ENCODE assay signal across 15 mouse cellular contexts in genomic region chr16:90086111-90086510, GRCm38 (mm10). TPM values are rescaled to one million over a fixed set of nuclear protein-coding genes. Genes with fewer than 3 reads are reported as not detected.
A peak's percentile ranks its signal among the peaks of the same experiment; 100 is the strongest.
DNase-seq lines count a peak whose midpoint lies in the region; ATAC-seq and TF ChIP-seq lines count a peak whose summit lies in the region.
"Had no signal": no experiment of that assay in that cellular context is flagged by ENCODE, and none has a peak within 500 bp of the region (broad histone marks: within the 10 kb centered on the region; RNA-seq: fewer than 3 reads in every experiment).

No protein-coding gene starts in this region.

- H3K9me3 ChIP-seq in forebrain, embryonic 14.5 days (replicated peaks; ENCODE audit: control insufficient read depth, low read length) = no peaks in the 10 kb centered on the region
- H3K9me3 ChIP-seq in forebrain, embryonic 12.5 days = no peaks in the 10 kb centered on the region
- H3K9me3 ChIP-seq: embryonic facial prominence, embryonic 12.5 days; midbrain, embryonic 10.5 days had no signal

- peaks cover 4% of the 10 kb centered on the region; the same call in 1 of the 2 replicates for H3K4me1 ChIP-seq in forebrain, embryonic 14.5 days (ENCODE audit: control insufficient read depth, insufficient read depth, low read length)
- no peaks in the 10 kb centered on the region; the same call in 1 of the 2 replicates for H3K4me1 ChIP-seq in forebrain, embryonic 12.5 days

- no peak for TF ChIP-seq CTCF in gastrocnemius, adult 2 months (IDR thresholded peaks at IDR 0.05)

- DNase-seq in forebrain, embryonic 14.5 days (ENCODE audit: low spot score) = no peak
- DNase-seq in frontal cortex, adult 2 months (ENCODE audit: extremely low spot score in 1 of 2, low spot score in 1 of 2) = peak; percentile 83 to 87
- peak; percentile 29 for DNase-seq in layer of hippocampus, postnatal 10 days (ENCODE audit: low spot score in 2 of 2)
- DNase-seq in right cerebral cortex, postnatal 10 days (ENCODE audit: low spot score in 2 of 2) = peak; percentile 83 to 92
- DNase-seq in urinary bladder, postnatal 4 days (ENCODE audit: low spot score in 2 of 2) = no peak
- no peak for DNase-seq in kidney, postnatal 36 days
- DNase-seq in gastrocnemius, adult 2 months = no peak
- DNase-seq: cerebellum, adult 8-10 months; heart, postnatal 14 days; kidney, postnatal 25 days; liver had no signal

- peak; percentile 24; the same call in 1 of the 2 replicates for ATAC-seq in forebrain, embryonic 14.5 days
- ATAC-seq in forebrain, embryonic 12.5 days (ENCODE audit: low FRiP score) = no peak

- H3K4me3 ChIP-seq in forebrain, embryonic 14.5 days (ENCODE audit: low read depth, low read length) = no peak overlapping the region
- no peak overlapping the region for H3K4me3 ChIP-seq in forebrain, embryonic 12.5 days (replicated peaks)
- no peak overlapping the region for H3K4me3 ChIP-seq in gastrocnemius, adult 2 months
- H3K4me3 ChIP-seq: embryonic facial prominence, embryonic 12.5 days; midbrain, embryonic 10.5 days had no signal

- intact Hi-C loops in gastrocnemius, adult 2 months (cut with DNase I) = no loop called here

- no peaks in the 10 kb centered on the region for H3K27me3 ChIP-seq in forebrain, embryonic 14.5 days (replicated peaks; ENCODE audit: control insufficient read depth, insufficient read depth, low read length)
- H3K27me3 ChIP-seq in forebrain, embryonic 12.5 days = no peaks in the 10 kb centered on the region
- H3K27me3 ChIP-seq: embryonic facial prominence, embryonic 12.5 days had no signal

- WGBS in forebrain, embryonic 14.5 days = 78% methylated on average over 6 of the region's 6 CpGs
- 91% methylated on average over 6 of the region's 6 CpGs for whole genome bisulfite sequencing in forebrain, embryonic 12.5 days

- no peak overlapping the region for H3K27ac ChIP-seq in forebrain, embryonic 14.5 days (ENCODE audit: low read depth, low read length)
- H3K27ac ChIP-seq in forebrain, embryonic 12.5 days = no peak overlapping the region
- no peak overlapping the region for H3K27ac ChIP-seq in gastrocnemius, adult 2 months
- H3K27ac ChIP-seq: embryonic facial prominence, embryonic 12.5 days; midbrain, embryonic 10.5 days had no signal

- no peak overlapping the region for H3K9ac ChIP-seq in forebrain, embryonic 14.5 days (ENCODE audit: low read length)
- H3K9ac ChIP-seq in forebrain, embryonic 12.5 days = no peak overlapping the region
- H3K9ac ChIP-seq: embryonic facial prominence, embryonic 12.5 days had no signal

- H3K4me2 ChIP-seq in forebrain, embryonic 14.5 days (ENCODE audit: low read length) = no peak overlapping the region
- no peak overlapping the region for H3K4me2 ChIP-seq in forebrain, embryonic 12.5 days
- H3K4me2 ChIP-seq: embryonic facial prominence, embryonic 12.5 days had no signal

- no peaks in the 10 kb centered on the region for H3K36me3 ChIP-seq in forebrain, embryonic 14.5 days (ENCODE audit: control insufficient read depth, insufficient read depth, low read length)
- H3K36me3 ChIP-seq in forebrain, embryonic 12.5 days (replicated peaks) = no peaks in the 10 kb centered on the region
- H3K36me3 ChIP-seq: embryonic facial prominence, embryonic 12.5 days; G1E had no signal

RNA-seq across cellular contexts. Expression of gene Tiam1, which starts 57.5 kb away (rescaled TPM):
- 22.4 and 31.9 TPM in 2 replicates for polyA plus RNA-seq in forebrain, embryonic 14.5 days (2014; fragmentation: Nextera tagmentation; extraction: Ambion mirVana)
- 24.7 and 31.5 TPM in 2 replicates for polyA plus RNA-seq in forebrain, embryonic 12.5 days (2016; fragmentation: Nextera tagmentation; extraction: Ambion mirVana)
- polyA plus RNA-seq in frontal cortex, adult 2 months (2012; rRNA removed) = 43.7 and 49.1 TPM in 2 replicates
- total RNA-seq in layer of hippocampus, postnatal 10 days (2021) = 10 to 100 TPM; 68.4 to 75.3 TPM
- 1 to 10 TPM; 6.4 to 7.1 TPM for total RNA-seq in gastrocnemius, adult 2 months (2021)

Comparison
In these comparisons a context has a peak if more than half of its experiments do, and no peak if none do; other contexts are left out.
1. DNase-seq: peak in frontal cortex, adult 2 months (2 of 2), layer of hippocampus, postnatal 10 days (2 of 2) and right cerebral cortex, postnatal 10 days (2 of 2); none in forebrain, embryonic 14.5 days (single experiment), urinary bladder, postnatal 4 days (0 of 2), kidney, postnatal 36 days (0 of 2) and gastrocnemius, adult 2 months (single experiment).